In the genomic region with DNA sequence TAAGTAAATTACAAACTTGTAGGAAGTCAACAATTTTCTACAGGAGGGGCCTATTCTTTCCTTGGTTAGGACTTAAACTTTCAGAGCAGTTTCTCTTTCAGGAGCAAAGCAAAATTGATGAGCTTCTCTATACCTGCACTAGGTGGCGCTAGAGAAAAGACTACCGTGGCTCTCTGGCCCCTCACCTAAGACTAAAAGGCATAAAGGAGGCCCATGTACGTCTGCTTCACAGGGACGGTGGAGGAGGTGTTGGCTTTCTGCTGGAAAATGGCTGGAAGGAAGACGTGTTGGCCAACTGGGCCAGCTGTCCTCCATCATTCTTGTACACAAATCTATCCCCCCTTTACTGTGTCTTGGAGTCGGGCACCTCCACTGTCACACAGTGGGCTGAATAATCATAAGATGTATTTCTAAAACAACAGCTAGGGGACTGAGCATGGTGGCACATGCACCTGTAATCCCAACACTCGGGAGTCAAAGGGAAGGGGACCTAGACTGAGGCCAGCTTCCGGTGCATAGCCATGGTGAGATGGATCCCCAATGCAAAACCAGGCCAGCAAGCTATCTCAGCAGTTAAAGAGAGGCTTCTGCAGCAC, we compare ENCODE assay signal across 10 mouse cellular contexts. TPM values are rescaled to one million over a fixed set of nuclear protein-coding genes. Genes with fewer than 3 reads are reported as not detected.
DNase-seq lines count a peak whose midpoint lies in the region; TF ChIP-seq lines count a peak whose summit lies in the region.
"Had no signal": no experiment of that assay in that cellular context is flagged by ENCODE, and none has a peak within 500 bp of the region (broad histone marks: within the 10 kb centered on the region; RNA-seq: fewer than 3 reads in every experiment).

No protein-coding gene starts in this region.

- no peak overlapping the region for H3K4me3 ChIP-seq in olfactory bulb, adult 2 months (ENCODE audit: insufficient read depth, low read depth, low read length)
- H3K4me3 ChIP-seq: embryonic facial prominence, embryonic 12.5 days; liver, embryonic 15.5 days had no signal

- peak; percentile 13 for DNase-seq in gastrocnemius, postnatal 10 days
- no peak for DNase-seq in gastrocnemius, postnatal 25 days
- DNase-seq in spleen, postnatal 36 days (ENCODE audit: low spot score in 2 of 2): peak; percentile 29 to 47
- DNase-seq in spleen, adult 12 weeks (ENCODE audit: low spot score): no peak
- DNase-seq in embryo, embryonic 10.5 days (ENCODE audit: low spot score): peak; percentile 83
- peak; percentile 38 for DNase-seq in kidney, postnatal 14 days
- DNase-seq in layer of hippocampus, adult 9-10 months (ENCODE audit: low spot score): no peak

- peak; percentile 23; the same call in 1 of the 2 replicates for TF ChIP-seq CTCF in olfactory bulb, adult 2 months (IDR thresholded peaks at IDR 0.05; ENCODE audit: insufficient read depth, low read depth, low read length)

- H3K4me1 ChIP-seq in olfactory bulb, adult 2 months (ENCODE audit: control insufficient read depth, insufficient read depth, low read length): peaks cover 3% of the 10 kb centered on the region
- H3K4me1 ChIP-seq: liver, embryonic 15.5 days had no signal

- TF ChIP-seq POLR2A in olfactory bulb, adult 2 months (IDR thresholded peaks at IDR 0.05; ENCODE audit: insufficient read depth, low read depth, low read length): no peak

- H3K27ac ChIP-seq in olfactory bulb, adult 2 months (ENCODE audit: insufficient read depth, low read depth, low read length): no peak overlapping the region
- H3K27ac ChIP-seq: embryonic facial prominence, embryonic 12.5 days; liver, embryonic 15.5 days had no signal

- 51% methylated on average over 8 of the region's 8 CpGs for WGBS in olfactory bulb, adult 2 months

RNA-seq across cellular contexts. Expression of a gene that starts 36.0 kb away (rescaled TPM):
- total RNA-seq in gastrocnemius, postnatal 10 days (2021): not detected
- total RNA-seq in gastrocnemius, postnatal 25 days (2021): not detected
- not detected in 2 replicates for polyA plus RNA-seq in olfactory bulb, adult 2 months (2012; ENCODE audit: insufficient read depth, insufficient read length, low replicate concordance, missing spikeins)
- polyA plus RNA-seq: liver, embryonic 15.5 days had no signal

RNA-seq across cellular contexts. Expression of a gene that starts 54.1 kb away (rescaled TPM):
- total RNA-seq in gastrocnemius, postnatal 10 days (2021): 1 to 10 TPM; 5.0 to 6.0 TPM
- total RNA-seq in gastrocnemius, postnatal 25 days (2021): 1 to 10 TPM; 1.5 to 1.9 TPM
- polyA plus RNA-seq in olfactory bulb, adult 2 months (2012; ENCODE audit: insufficient read depth, insufficient read length, low replicate concordance, missing spikeins): not detected in 2 replicates

RNA-seq across cellular contexts. Expression of a gene that starts 55.2 kb away (rescaled TPM):
- 1 to 10 TPM; 5.7 to 8.8 TPM for total RNA-seq in gastrocnemius, postnatal 10 days (2021)
- total RNA-seq in gastrocnemius, postnatal 25 days (2021): 1 to 10 TPM; 3.5 to 4.0 TPM
- not detected in 2 replicates for polyA plus RNA-seq in olfactory bulb, adult 2 months (2012; ENCODE audit: insufficient read depth, insufficient read length, low replicate concordance, missing spikeins)

Comparison
In these comparisons a context has a peak if more than half of its experiments do, and no peak if none do; other contexts are left out.
1. DNase-seq: peak in gastrocnemius, postnatal 10 days (single experiment), spleen, postnatal 36 days (2 of 2), embryo, embryonic 10.5 days (single experiment) and kidney, postnatal 14 days (single experiment); none in gastrocnemius, postnatal 25 days (single experiment), spleen, adult 12 weeks (single experiment) and layer of hippocampus, adult 9-10 months (single experiment).